Mouse (Mus musculus): ENCODE measurements at regions not wholly inside any gene's neighbourhood (a gene's known extent, or its start where the extent isn't known, plus 50 kb on each side); places are given as distances from the start of the nearest gene placed in this dataset.

- no peak for DNase-seq (ENCODE audit: inconsistent ontology term)
These were observed 56.5 kb downstream of the Otud1 start for GRCm38 (mm10) chr2:19714025-19714424.

DNA sequence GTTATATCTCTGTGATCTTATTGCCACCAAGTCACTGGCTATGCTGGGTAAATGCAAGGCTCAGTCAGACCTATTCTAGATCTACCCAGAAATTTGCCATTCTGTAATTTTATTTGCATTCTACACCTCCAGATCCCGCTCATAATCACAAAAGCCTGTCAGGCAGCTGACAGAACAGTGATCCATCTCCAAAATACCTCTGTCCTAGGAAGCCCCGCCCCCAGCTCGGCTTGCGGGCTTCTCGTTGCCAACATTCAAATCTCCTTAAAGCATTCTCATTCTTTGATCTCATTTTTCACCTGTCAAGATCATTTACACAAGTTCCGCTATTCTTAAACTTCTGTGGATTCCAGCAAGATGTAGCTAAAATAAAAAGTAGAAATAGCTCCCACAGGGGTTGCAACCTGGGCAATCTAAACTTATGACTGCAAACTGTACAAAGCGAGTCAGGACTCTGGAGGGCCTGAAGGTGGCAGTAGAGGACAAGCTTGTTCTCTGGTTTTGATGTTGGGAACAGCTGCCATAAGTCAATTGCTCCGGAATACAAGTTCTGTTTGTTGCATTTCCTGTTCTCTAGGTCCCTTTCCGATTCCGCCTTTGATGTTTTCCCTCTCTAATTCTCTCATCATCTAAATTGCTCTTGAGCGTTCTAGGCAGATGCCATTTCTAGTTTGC lies 58.1 kb downstream of the Otud1 start:
- peak; percentile 61 for DNase-seq (ENCODE audit: inconsistent ontology term)

- peak; percentile 16 for DNase-seq (ENCODE audit: inconsistent ontology term)
These were observed 58.8 kb downstream of the Otud1 start for GRCm38 (mm10) chr2:19716388-19716787.

GRCm38 (mm10) chr2:19726085-19726484 lies 68.5 kb downstream of the Otud1 start:
- DNase-seq (ENCODE audit: inconsistent ontology term) = no peak

DNA sequence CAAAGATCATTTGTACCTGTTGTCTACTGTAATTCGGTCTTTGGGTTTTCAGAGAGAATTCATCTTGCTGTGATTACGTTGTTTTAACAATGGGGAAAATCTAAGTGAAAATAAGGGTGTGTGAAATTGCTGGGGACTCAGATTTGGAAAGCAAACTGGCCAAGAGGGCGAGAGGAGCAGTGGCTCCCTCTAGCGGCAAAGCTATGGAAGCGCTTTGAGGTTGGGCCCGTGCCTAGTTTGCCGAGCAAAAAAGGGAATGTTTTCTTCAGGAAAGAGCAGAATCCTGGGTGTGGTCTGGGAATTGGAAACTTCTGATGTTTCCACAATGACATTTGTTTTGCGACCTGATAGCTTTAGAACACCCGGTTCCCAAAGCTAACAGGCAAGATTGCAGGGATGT lies 69.4 kb downstream of the Otud1 start:
- DNase-seq (ENCODE audit: inconsistent ontology term) = no peak

- no peak for DNase-seq (ENCODE audit: inconsistent ontology term)
These were observed 75.6 kb downstream of the Otud1 start for GRCm38 (mm10) chr2:19732922-19733859.

DNA sequence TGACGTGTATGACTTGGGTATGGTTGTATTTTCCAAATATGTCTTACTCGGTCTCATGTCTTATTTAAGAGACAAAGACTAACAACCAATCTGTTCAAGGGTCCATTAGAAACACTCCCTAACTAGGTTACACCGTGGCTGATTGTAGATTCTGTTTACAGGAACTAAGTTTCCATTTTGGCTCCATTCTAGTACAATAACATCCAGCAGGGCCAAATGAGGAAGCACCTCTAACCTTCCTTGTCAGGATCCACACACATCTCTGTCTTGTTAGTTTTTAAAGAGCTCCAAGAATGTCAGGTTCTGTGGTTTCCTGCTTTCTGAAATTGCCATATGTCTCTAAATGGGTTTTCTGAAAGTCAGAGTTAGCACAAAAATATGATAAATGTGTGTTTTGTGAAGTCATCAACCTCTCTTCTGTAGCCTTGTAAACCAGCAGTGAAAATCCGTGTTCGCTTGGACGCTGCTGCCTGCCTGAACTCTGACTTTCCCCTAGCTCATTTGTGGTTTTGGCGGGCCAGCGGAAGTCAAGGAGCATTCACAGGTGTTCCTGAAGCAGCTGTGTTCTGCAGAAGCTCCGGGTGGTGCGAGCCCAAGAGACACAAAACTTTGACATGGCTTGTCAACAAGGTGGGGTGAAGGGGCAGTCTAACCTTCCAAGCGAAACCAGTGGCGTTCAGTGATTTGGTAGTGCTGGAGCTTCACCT lies 76.8 kb downstream of the Otud1 start:
- DNase-seq (ENCODE audit: inconsistent ontology term) = no peak

GRCm38 (mm10) chr2:19741508-19741907 lies 84.0 kb downstream of the Otud1 start:
- no peak for DNase-seq (ENCODE audit: inconsistent ontology term)

DNA sequence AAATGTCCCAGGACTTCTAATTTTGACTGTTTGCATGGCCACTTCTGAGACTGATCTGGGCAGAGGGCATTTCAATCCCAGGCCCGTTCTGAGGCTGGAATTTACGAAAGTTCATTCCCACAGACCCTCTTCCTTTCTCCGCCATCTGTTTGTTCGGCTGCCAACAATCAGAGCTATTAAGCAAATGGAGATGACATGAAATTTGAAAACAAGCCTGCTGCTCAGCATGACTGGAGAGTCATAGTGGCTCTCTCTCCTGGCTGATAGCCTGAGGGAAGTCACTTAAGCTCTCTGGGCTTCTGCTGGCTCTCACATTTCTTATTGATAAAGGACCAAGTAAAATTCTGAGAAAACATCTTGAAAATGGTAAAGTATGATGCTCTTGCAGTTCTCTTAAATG lies 85.9 kb downstream of the Otud1 start:
- DNase-seq (ENCODE audit: inconsistent ontology term) = peak; percentile 86

DNA sequence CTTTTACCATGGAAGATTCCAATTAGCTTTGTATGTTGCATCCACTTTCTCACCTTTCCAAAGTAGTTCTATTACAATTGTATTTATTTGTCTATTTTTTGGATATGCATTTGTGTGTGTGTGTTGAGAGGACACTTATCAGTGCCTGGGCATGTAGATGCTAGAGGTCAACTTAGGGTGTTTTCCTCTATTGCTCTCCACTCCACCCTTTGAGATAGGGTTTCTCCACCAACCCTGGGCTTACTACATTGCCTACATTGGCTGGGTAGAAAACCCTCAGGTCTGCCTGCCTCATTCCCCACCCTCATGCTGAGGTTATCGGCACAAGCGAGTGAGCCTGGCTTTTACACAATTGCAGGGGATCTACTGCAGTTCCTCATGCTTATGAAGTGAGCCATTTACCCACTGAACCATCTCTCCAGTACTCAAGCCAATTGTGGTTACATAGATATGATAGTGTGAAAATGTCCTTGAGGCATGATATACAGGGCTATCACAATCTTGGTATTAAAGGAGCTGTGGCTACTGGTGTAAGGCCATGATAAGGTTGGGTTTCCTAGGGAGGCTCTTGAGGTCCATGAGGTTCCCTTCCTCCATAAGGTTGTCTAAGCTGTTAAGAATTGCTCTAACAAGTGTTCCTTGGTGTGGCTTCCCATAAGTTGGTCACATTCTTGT lies 87.6 kb downstream of the Otud1 start:
- DNase-seq (ENCODE audit: inconsistent ontology term) = no peak

DNA sequence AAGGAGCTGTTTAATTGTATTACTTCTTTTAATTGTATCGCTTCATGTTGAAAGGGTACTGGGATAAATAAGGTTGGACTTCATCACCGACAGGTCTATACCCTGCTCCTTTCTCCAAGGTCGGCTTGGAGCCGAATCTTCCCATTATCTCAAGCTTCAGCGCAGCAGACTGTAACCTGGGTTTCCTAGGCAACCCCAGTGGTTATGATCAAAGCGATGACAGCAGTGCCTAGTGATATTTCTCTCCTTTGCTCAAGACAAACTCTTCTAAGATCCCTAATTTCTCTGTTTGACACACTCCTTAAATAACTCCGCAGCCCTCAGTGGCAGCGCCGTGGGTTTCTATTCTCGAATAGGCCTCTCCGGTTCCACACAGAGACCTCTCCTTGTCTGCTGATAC lies 95.2 kb downstream of the Otud1 start:
- no peak for DNase-seq (ENCODE audit: inconsistent ontology term)

DNA sequence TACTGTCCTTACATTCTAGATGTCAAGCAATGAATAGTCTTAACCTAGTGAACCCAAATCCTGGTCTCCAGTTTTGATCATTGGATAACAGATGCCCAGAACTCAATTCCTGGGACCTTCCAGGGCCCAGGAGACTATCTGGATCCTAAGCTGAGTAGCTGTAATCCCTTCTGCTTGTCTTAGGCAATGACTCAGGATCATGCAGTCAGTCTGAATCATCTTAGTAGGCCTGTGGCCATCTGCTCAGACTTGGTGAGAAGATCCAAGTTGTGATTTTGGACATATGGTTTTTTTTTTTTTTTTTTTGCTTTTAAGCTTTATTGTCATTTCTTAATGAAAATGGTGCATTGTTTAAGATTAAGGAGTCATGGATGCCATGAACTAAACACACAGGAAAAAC lies 95.9 kb downstream of the Otud1 start:
- no peak for DNase-seq (ENCODE audit: inconsistent ontology term)

DNA sequence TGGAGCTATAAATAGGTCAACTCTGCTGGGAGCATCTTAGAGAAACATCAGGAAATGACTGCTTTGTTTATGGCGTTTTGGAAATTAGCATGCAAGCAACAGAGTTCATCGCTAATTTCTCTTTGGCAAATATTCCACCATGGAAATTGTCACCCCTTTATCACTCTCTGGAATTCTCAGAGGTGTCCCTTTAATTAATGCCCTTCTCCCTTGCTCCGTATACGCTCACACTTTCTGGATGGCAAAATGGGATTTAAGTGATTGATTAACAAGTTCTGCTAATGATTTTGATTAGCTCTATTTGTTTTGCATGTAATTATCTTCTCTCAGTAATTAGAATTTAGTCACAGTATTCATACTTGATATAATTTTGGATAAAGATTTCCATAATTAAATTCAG lies 100.4 kb downstream of the Otud1 start:
- DNase-seq (ENCODE audit: inconsistent ontology term) = no peak

DNA sequence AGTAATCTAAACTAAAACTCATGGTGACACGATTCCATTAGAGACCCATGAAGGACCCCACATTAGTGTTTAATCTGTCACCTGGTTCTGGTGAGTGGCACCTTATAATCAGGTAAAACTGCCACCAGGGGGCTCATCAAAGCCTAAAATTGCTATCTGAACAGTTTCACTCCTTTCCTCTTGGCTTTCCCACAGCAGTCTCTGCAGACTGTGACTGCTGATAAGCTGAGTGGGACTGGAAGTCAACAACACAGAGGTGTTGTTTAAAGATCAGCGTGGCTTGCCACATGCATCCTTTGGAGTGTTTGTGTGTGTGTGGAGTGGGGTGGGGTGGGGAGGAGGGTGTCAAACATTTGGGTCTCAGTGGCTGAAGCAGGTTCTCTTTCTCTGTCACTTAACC lies 101.6 kb downstream of the Otud1 start:
- no peak for DNase-seq (ENCODE audit: inconsistent ontology term)

DNA sequence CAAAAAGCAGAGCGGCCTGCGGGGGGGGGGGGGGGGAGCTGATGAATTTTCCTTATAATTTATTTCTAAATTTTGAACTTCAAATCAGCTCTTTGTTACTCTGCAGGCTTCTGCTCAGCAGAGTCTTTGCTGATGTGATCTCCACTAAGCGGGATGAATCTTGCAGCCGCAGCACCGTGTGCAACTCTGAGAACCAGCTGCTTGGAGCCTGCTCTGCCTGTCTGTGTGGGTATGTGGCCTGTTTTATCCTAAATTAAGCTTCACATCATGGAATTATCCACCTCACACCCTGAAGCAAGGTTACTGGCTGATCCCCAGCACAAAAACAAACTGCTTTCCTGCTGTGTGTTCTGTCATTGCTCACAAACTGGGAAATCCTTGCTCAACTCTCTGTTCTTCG lies 102.0 kb downstream of the Otud1 start:
- DNase-seq (ENCODE audit: inconsistent ontology term) = no peak

- DNase-seq (ENCODE audit: inconsistent ontology term) = peak; percentile 61
These were observed 105.4 kb downstream of the Otud1 start for GRCm38 (mm10) chr2:19762996-19763395.

DNA sequence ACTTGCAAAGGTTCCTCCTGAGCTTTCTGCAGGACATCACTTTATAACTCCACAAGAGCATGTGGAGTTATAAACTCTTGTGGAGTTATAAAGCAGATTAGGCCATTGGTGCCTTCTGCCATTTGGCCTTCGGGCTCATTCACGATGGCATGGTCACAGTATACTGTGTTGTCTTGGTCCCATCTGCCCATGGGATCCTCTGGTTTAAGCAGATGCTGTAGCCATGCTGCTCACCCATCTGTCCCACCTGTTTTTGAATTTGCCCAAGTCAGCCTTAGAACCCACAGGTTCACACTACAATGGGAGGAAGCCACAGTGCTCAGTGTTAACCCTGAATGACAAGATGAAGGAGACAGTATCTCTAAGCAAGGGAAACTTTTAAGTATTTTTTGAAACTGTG lies 124.7 kb upstream of the Etl4 start:
- no peak for DNase-seq (ENCODE audit: inconsistent ontology term)

- peak; percentile 33 for DNase-seq (ENCODE audit: inconsistent ontology term)
These were observed 123.8 kb upstream of the Etl4 start for GRCm38 (mm10) chr2:19785663-19786260.

- no peak for DNase-seq (ENCODE audit: inconsistent ontology term)
These were observed 117.4 kb upstream of the Etl4 start for GRCm38 (mm10) chr2:19792177-19792576.

DNA sequence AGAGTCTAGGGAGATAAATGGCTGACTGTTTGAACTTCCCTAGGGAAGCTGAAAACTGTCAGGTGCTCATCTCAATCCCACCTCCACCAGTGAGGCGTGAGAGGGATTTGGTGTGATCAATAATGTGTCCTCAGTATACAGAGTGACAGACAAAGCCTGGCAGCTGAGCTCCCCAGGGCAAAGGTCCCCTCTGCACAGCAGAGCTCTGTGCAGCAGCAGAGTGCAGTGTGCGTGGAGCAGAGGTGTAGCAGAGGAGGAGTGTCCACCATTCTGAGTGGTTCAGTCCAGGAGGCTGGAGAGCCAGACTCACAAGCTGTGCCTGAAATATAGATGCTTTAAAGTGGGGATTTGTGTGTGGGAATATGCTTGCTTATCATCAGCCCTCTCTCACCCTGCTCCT lies 112.8 kb upstream of the Etl4 start:
- DNase-seq (ENCODE audit: inconsistent ontology term) = no peak
